Mouse (Mus musculus) erythroblast, embryonic 14.5 days (primary cell): ENCODE measurements around the gene Prrx2.
"Not testable (repeated sequence)": the region's sequence is repeated elsewhere in the genome, so short reads cannot be mapped to it uniquely, and the experiment has no call there.

ENCODE experiments used
- GATA1 ChIP-seq: IDR thresholded peaks from 2 replicates; pipeline ENCODE4 v1.6.1; 2012; ENCODE audit warnings: low read length, inconsistent platforms, mixed read lengths
- TAL1 ChIP-seq: IDR thresholded peaks from 3 replicates; pipeline ENCODE4 v1.6.1; 2012; ENCODE audit warnings: low read length, inconsistent platforms, mixed read lengths

GRCm38 (mm10) chr2:30915933-30916332 is 81.2 kb downstream of the Prrx2 start:
- TF ChIP-seq TAL1, GATA1: not testable (repeated sequence)
